Mouse (Mus musculus): ENCODE data around the gene Tctex1d1.

DNA sequence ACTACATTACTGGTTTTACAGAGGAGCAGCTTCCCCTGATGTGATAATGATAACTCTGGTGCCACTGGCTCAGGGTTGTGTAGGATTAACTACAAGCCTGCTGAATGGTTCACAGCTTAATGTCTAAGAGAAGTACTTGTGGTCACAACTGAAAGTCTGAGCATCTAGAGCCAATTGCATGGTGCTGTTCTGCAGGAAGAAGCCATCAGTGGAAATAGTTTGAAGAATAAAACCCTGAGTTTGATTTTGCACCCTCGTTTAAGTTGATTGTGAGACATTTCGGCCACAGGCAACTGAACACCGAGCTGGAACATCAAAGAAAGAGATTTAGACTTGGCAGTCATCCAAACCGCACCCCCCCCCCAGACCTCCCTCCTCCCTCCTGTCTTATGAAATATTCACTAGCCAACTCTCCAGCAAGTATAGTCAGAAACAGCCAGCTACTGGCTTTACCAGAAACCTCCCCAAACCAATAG lies 28.6 kb downstream of the Tctex1d1 start:
- TF ChIP-seq POLR2A (IDR thresholded peaks at IDR 0.05; ENCODE audit: borderline replicate concordance, insufficient read depth, low read length) (no peak), CTCF (IDR thresholded peaks at IDR 0.05; ENCODE audit: borderline replicate concordance, insufficient read depth, low read depth, low read length) (no peak)
